Mouse (Mus musculus) heart, adult 2 months (tissue): ENCODE results near the gene Prop1.

Source experiments
- CTCF ChIP-seq: fragments of 200-600 bp; IDR thresholded peaks from 2 replicates; pipeline ENCODE4 v1.8.1; 2022; ENCODE audit warnings: antibody characterized with exemption, mild to moderate bottlenecking, moderate library complexity
- POLR2A ChIP-seq: fragments of 200-500 bp; IDR thresholded peaks from 2 replicates; pipeline ENCODE4 v1.6.1; 2011; ENCODE audit warnings: mild to moderate bottlenecking, low read depth, low read length, control low read depth; ENCODE audit not compliant: insufficient read depth

DNA sequence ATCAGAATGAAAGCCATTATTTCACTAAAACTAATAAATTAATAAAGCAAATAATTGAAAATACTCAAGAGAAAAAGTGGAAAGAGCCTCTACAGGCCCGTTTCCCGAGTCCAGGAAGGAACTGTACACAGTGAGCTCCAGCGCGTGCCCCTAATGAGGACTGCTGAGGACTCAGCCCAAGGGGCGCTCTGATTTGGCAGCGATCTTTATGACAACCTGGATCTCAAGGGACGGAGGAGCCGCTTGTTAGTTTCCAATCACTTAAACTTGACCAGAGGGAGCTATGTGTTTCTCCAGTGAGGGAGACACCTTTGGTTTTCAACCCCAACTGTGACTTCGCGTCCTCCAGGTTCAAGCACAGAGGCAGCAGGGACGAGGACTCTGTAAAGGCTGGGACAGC lies 12.7 kb upstream of the Prop1 start, which contains the start of gene Olfr1378:
- no peak for TF ChIP-seq POLR2A
- TF ChIP-seq CTCF, result no peak
